Mouse (Mus musculus) heart, embryonic 14.5 days (tissue): ENCODE measurements around the gene Evpl. TPM values are rescaled to one million over a fixed set of nuclear protein-coding genes. Genes with fewer than 3 reads are reported as not detected.

Experiments used
- ATAC-seq: fragments of 200-750 bp; cut with Nextera tagmentation; 2 replicates; pipeline ENCODE4 v1.8.0; 2017; ENCODE audit warnings: low read depth, moderate TSS enrichment; ENCODE audit not compliant: insufficient number of reproducible peaks, insufficient read depth, low FRiP score
- H3K27ac ChIP-seq, 2 experiments: fragments of 200-500 bp in 1 of 2; fragments of 300-500 bp in 1 of 2; sonication (generic) in 1 of 2; replicated peaks in 1 of 2; 2 replicates each; pipeline ENCODE4 v1.5.1; 2012 to 2014; ENCODE audit warnings: low read depth in 2 of 2, low read length in 2 of 2, control low read depth in 1 of 2, mild to moderate bottlenecking in 1 of 2, mixed read lengths in 1 of 2; ENCODE audit not compliant: control insufficient read depth in 1 of 2, insufficient read depth in 1 of 2
- H3K27me3 ChIP-seq: fragments of 300-500 bp; sonication (generic); 2 replicates; pipeline ENCODE4 v1.6.1; 2014; ENCODE audit warnings: mild to moderate bottlenecking, low read length, control low read depth; ENCODE audit not compliant: control insufficient read depth, insufficient read depth
- H3K36me3 ChIP-seq: fragments of 300-500 bp; sonication (generic); 2 replicates; pipeline ENCODE4 v1.6.1; 2014; ENCODE audit warnings: mild to moderate bottlenecking, control low read depth, low read length, mixed read lengths; ENCODE audit not compliant: control insufficient read depth, insufficient read depth
- H3K4me1 ChIP-seq, 2 experiments: fragments of 200-500 bp in 1 of 2; fragments of 300-500 bp in 1 of 2; sonication (generic) in 1 of 2; 2 replicates each; pipeline ENCODE4 v1.6.1; 2012 to 2014; ENCODE audit warnings: low read length in 2 of 2, control low read depth in 1 of 2, mixed read lengths in 1 of 2; ENCODE audit not compliant: control insufficient read depth in 2 of 2, insufficient read depth in 2 of 2
- H3K4me2 ChIP-seq: fragments of 300-500 bp; sonication (generic); 2 replicates; pipeline ENCODE4 v1.6.1; 2014; ENCODE audit warnings: mild to moderate bottlenecking, low read length
- H3K4me3 ChIP-seq, 2 experiments: fragments of 200-500 bp in 1 of 2; fragments of 300-500 bp in 1 of 2; sonication (generic) in 1 of 2; 2 replicates each; pipeline ENCODE4 v1.5.1; 2012 to 2014; ENCODE audit warnings: low read length in 2 of 2, mild to moderate bottlenecking in 2 of 2, control low read depth in 1 of 2, low read depth in 1 of 2, moderate library complexity in 1 of 2; ENCODE audit not compliant: control insufficient read depth in 1 of 2, insufficient read depth in 1 of 2
- H3K9ac ChIP-seq: fragments of 300-500 bp; sonication (generic); 2 replicates; pipeline ENCODE4 v1.6.1; 2014; ENCODE audit warnings: mild to moderate bottlenecking, low read length
- H3K9me3 ChIP-seq: fragments of 300-500 bp; sonication (generic); 2 replicates; pipeline ENCODE4 v1.6.1; 2016; ENCODE audit warnings: low read length, control low read depth; ENCODE audit not compliant: control insufficient read depth
- WGBS: fragments of 180-500 bp; shearing (Covaris S2); extraction: QIAGEN DNeasy Blood & Tissue Kit; methylation state at CpG from one replicate; pipeline ENCODE4 v1.1.7; 2014; 5-methylcytosine and 5-hydroxymethylcytosine counted together
- polyA plus RNA-seq: library from polyadenylated mRNA; unstranded; fragments of >200 nt; fragmentation: Nextera tagmentation; extraction: Ambion mirVana; gene quantifications from 2 replicates; pipeline ENCODE4 v1.2.1, GENCODE M21; 2014

Evpl gene
- polyA plus RNA-seq, 1 experiment from 2014 or later, result 0.63 TPM

DNA sequence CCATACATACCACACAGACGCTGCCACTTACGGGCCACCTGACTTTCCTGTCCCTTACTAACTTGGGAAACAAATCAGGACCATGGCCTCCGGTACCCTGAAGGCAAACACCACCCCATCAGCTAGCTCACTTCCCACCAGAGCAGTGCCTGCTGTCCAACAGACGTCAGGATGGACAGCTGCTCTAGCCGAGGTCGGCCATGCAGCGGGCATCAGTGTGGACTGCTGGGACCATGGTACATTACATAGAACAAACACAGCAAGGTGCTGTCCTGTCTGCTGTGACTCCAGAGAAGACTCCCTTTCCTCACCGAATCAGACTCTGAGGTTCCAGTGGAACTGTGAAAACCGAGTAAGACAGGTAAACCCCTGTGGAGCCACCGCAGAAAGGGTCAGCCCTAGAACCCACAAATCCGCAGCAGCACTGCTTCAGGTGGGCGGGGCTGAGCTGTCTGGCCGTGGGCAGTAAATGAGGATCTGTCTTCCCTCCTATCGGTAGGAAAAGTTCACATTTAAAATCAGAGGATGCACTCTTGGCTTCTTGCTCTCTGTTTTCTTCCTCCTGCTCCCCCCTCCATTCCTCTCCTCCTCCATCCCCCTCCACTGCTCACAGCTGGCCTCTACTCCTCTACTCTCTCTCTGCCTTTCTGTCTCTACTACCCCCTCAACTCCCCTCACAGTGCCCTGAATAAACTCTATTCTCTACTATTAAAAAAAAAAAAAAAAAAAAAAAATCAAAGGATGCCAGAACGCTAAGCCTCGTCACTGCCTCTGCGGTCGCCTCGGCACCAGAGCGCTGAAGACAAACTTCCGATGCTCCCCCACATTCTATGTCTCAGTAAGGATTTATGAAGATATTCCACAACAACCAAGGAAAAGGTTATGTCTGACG, 17.5 kb upstream of the Evpl start:
- Histone ChIP-seq H3K27ac (no peak overlapping the region), H3K36me3 (peaks cover 100% of the 10 kb centered on the region), H3K27me3 (no peaks in the 10 kb centered on the region), H3K4me2 (no peak overlapping the region), H3K4me1 (peaks cover 6 to 8% of the 10 kb centered on the region in 2 experiments; a peak in 2 of 4 replicates), H3K9ac (no peak overlapping the region), H3K4me3 (no peak overlapping the region), H3K9me3 (no peaks in the 10 kb centered on the region)
- ATAC-seq, result no peak
- 86% methylated on average over 22 of the region's 22 CpGs for WGBS

- Histone ChIP-seq H3K36me3 (peaks cover 100% of the 10 kb centered on the region), H3K4me2 (no peak overlapping the region), H3K4me1 (peaks cover 6 to 8% of the 10 kb centered on the region in 2 experiments; a peak in 2 of 4 replicates), H3K27me3 (no peaks in the 10 kb centered on the region), H3K4me3 (no peak overlapping the region), H3K9ac (no peak overlapping the region), H3K27ac (no peak overlapping the region), H3K9me3 (no peaks in the 10 kb centered on the region)
- 75% methylated on average over 9 of the region's 9 CpGs for WGBS
- ATAC-seq, result no peak
Observed at GRCm38 (mm10) chr11:116254627-116255026, 16.8 kb upstream of the Evpl start.

- H3K4me3 ChIP-seq, result no peak overlapping the region
Observed at GRCm38 (mm10) chr11:116253076-116253600, 15.3 kb upstream of the Evpl start.

DNA sequence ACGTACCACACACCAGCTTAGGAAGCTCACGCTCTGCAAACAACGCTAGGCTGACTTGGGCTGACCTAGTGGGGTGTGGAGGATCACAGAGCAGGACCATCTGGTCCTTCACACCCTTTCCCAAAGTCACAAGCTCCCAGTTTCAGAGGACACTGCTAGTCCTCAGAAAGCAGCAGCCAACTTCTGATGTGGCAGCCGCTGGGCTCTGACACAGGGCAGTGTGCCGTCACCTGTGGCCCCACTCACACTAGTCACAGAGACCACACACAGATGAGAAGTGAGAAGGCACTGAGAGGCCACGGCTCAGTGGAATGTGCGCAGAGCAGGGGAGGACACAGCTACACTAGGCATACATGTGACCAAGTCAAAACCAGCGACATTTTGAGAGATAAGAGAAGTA, 13.0 kb upstream of the Evpl start:
- Histone ChIP-seq H3K9ac (no peak overlapping the region; the same call in 1 of the 2 replicates), H3K27ac (0 out of 4 replicates have a peak overlapping the region, but pooled peaks of 1 of the 2 experiments have one; percentile 14), H3K4me2 (no peak overlapping the region), H3K27me3 (no peaks in the 10 kb centered on the region), H3K4me1 (peaks cover 6 to 8% of the 10 kb centered on the region in 2 experiments; a peak in 2 of 4 replicates), H3K9me3 (no peaks in the 10 kb centered on the region), H3K36me3 (peaks cover 100% of the 10 kb centered on the region), H3K4me3 (no peak overlapping the region)
- no peak for ATAC-seq
- WGBS, result 57% methylated on average over 8 of the region's 8 CpGs

More at GRCm38 (mm10) chr11:116253076-116253600, 15.3 kb upstream of the Evpl start:
- ATAC-seq, result no peak
- H3K4me1 ChIP-seq, result peaks cover 6 to 8% of the 10 kb centered on the region in 2 experiments; a peak in 2 of 4 replicates
- H3K27me3 ChIP-seq, result no peaks in the 10 kb centered on the region
- no peak overlapping the region for H3K4me2 ChIP-seq
- 87% methylated on average over 3 of the region's 3 CpGs for WGBS
- no peak overlapping the region for H3K9ac ChIP-seq
- no peak overlapping the region for H3K27ac ChIP-seq
- no peaks in the 10 kb centered on the region for H3K9me3 ChIP-seq
- H3K36me3 ChIP-seq, result peaks cover 100% of the 10 kb centered on the region

DNA sequence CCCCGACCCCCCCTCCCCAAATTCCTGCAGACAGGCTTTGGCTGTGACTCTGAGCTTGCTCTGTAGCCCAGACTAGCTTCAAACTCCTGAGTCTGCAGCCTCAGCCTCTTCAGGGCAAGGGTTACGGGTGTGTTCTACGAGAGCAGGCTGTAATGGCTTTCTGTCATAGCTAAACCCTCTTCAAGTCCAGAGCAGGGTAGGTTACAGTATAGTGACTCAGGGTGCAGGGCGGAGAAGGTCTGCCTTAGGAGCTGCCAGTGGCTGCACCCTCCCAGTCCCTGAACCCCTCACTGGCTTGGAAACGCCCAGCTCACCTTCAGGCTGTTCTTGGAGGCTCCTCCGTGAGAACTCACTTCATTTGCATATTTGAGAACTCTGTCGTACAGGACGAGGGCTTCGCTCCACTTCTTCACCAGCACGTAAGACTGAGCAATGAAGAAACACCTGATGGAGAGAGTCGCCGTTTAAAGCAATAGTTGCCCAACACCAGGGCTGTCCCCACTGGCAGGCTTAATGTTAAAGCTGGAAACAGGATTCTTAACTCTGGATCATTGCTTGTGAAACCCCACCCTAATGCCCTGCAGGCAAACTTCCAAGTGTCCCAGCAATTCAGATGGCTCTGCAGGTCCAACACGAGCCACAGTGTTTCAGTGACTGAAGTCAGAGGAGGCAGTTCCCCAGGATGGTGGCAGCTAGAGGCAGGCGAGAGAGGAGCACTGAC, 9.8 kb upstream of the Evpl start:
- no peaks in the 10 kb centered on the region for H3K9me3 ChIP-seq
- H3K27me3 ChIP-seq, result no peaks in the 10 kb centered on the region
- no peak overlapping the region for H3K4me3 ChIP-seq
- H3K4me2 ChIP-seq, result no peak overlapping the region
- 85% methylated on average over 14 of the region's 14 CpGs for WGBS
- H3K9ac ChIP-seq, result no peak overlapping the region
- no peak for ATAC-seq
- H3K4me1 ChIP-seq, result peaks cover 6 to 8% of the 10 kb centered on the region in 2 experiments; a peak in 2 of 4 replicates
- H3K36me3 ChIP-seq, result peaks cover 96% of the 10 kb centered on the region
- no peak overlapping the region for H3K27ac ChIP-seq

DNA sequence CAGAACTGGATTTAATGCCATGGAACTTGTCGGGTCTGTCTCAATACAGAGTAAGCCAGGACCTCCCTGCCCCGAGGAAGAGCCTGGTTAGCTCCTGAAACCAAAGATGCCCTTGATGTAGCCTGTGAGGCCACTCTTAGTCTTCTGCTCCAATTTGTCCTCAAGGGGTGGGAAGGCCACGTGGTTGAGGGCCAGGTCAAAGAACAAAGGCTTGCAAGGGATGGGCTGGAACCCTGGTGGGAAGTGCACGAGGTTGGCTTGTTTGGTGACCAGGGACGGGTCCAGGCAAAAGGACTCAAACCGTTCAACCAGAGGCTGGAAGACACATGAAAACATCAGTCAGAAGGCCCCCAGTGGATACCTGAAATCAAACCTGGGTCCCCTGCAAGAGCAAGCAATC, 7.7 kb upstream of the Evpl start:
- Histone ChIP-seq H3K27me3 (no peaks in the 10 kb centered on the region), H3K4me3 (no peak overlapping the region), H3K9ac (no peak overlapping the region), H3K9me3 (no peaks in the 10 kb centered on the region), H3K27ac (no peak overlapping the region), H3K4me1 (no peaks in the 10 kb centered on the region), H3K4me2 (no peak overlapping the region), H3K36me3 (peaks cover 76% of the 10 kb centered on the region)
- 81% methylated on average over 6 of the region's 6 CpGs for WGBS
- no peak for ATAC-seq

DNA sequence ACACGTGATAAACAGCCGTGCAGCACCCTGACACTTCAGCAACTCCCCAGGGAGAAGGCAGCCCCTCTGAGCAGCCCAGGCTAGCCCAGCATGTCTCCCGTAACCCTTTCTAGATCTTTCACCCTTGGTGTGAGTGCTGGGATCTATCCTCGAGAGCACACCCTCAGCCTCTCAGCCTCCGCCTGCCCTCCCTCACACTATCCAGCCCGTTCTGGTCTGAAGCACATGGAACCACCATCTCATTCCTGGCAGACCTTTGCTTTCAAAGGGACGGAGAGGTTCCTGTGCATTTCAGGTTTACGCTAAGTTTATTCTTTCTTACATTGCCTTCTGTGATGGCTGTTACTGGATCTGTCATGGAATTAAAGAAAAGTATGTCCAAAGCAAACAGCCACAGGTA, 6.7 kb upstream of the Evpl start:
- Histone ChIP-seq H3K4me2 (no peak overlapping the region), H3K9ac (no peak overlapping the region), H3K9me3 (no peaks in the 10 kb centered on the region), H3K27me3 (no peaks in the 10 kb centered on the region), H3K4me3 (no peak overlapping the region), H3K4me1 (no peaks in the 10 kb centered on the region), H3K36me3 (peaks cover 66% of the 10 kb centered on the region), H3K27ac (no peak overlapping the region)
- ATAC-seq, result no peak
- 80% methylated on average over 8 of the region's 8 CpGs for WGBS
